In genomic region chr1:24133853-24134252, GRCm38 (mm10) we compare ENCODE assay signal across 13 mouse cellular contexts. TPM values are rescaled to one million over a fixed set of nuclear protein-coding genes. Genes with fewer than 3 reads are reported as not detected.
DNase-seq lines count a peak whose midpoint lies in the region; ATAC-seq and TF ChIP-seq lines count a peak whose summit lies in the region.
"Had no signal": no experiment of that assay in that cellular context is flagged by ENCODE, and none has a peak within 500 bp of the region (broad histone marks: within the 10 kb centered on the region; RNA-seq: fewer than 3 reads in every experiment).

No protein-coding gene starts in this region.

- peak; percentile 5 for DNase-seq in embryo, embryonic 10 days (ENCODE audit: low spot score)
- no peak for DNase-seq in embryo, embryonic 9.5 days (ENCODE audit: extremely low spot score)
- DNase-seq in neural tube, embryonic 11.5 days (ENCODE audit: low spot score): no peak
- DNase-seq in neural tube, embryonic 10.5 days (ENCODE audit: extremely low spot score, low spot score): no peak
- no peak for DNase-seq in midbrain, embryonic 10.5 days (ENCODE audit: low spot score)
- no peak for DNase-seq in thymus, postnatal 25 days
- no peak for DNase-seq in kidney, adult 2 months
- DNase-seq: adrenal gland, postnatal 25 days; thymus, postnatal 4 days had no signal

- no peak overlapping the region for H3K9ac ChIP-seq in neural tube, embryonic 11.5 days (ENCODE audit: low read length)

- H3K27me3 ChIP-seq in neural tube, embryonic 11.5 days (ENCODE audit: control insufficient read depth, insufficient read depth, low read length): no peaks in the 10 kb centered on the region
- peaks cover 9% of the 10 kb centered on the region; the same call in 1 of the 2 replicates for H3K27me3 ChIP-seq in midbrain, embryonic 10.5 days (ENCODE audit: low read depth, poor library complexity, severe bottlenecking)
- no peaks in the 10 kb centered on the region for H3K27me3 ChIP-seq in kidney, adult 2 months (replicated peaks; ENCODE audit: control insufficient read depth, insufficient read depth, low read length)

- H3K4me3 ChIP-seq in neural tube, embryonic 11.5 days (ENCODE audit: low read depth, low read length): peak overlapping the region; percentile 6; the same call in 1 of the 2 replicates
- peak overlapping the region; percentile 28; the same call in 1 of the 2 replicates for H3K4me3 ChIP-seq in midbrain, embryonic 10.5 days
- H3K4me3 ChIP-seq in kidney, adult 2 months (ENCODE audit: insufficient read depth, low read depth, low read length): no peak overlapping the region

- no peaks in the 10 kb centered on the region for H3K36me3 ChIP-seq in neural tube, embryonic 11.5 days (ENCODE audit: control insufficient read depth, insufficient read depth, low read length)
- no peaks in the 10 kb centered on the region for H3K36me3 ChIP-seq in midbrain, embryonic 10.5 days
- H3K36me3 ChIP-seq in kidney, adult 2 months (ENCODE audit: control insufficient read depth, insufficient read depth, low read length): no peaks in the 10 kb centered on the region

- H3K4me1 ChIP-seq in neural tube, embryonic 11.5 days (ENCODE audit: control insufficient read depth, insufficient read depth, low read length): no peaks in the 10 kb centered on the region
- no peaks in the 10 kb centered on the region for H3K4me1 ChIP-seq in midbrain, embryonic 10.5 days
- H3K4me1 ChIP-seq in kidney, adult 2 months (ENCODE audit: control insufficient read depth, insufficient read depth, low read length): no peaks in the 10 kb centered on the region

- no peak for TF ChIP-seq CTCF in kidney, adult 2 months (conservative IDR thresholded peaks at IDR 0.05; ENCODE audit: insufficient read depth, insufficient read length, low read depth, low read length)

- no peaks in the 10 kb centered on the region for H3K9me3 ChIP-seq in neural tube, embryonic 11.5 days (ENCODE audit: control insufficient read depth, low read length)
- H3K9me3 ChIP-seq in midbrain, embryonic 10.5 days (replicated peaks): no peaks in the 10 kb centered on the region

- no peak overlapping the region for H3K4me2 ChIP-seq in neural tube, embryonic 11.5 days (ENCODE audit: low read depth)

- H3K27ac ChIP-seq in neural tube, embryonic 11.5 days (ENCODE audit: low read depth, low read length): no peak overlapping the region
- H3K27ac ChIP-seq in midbrain, embryonic 10.5 days (replicated peaks): no peak overlapping the region
- H3K27ac ChIP-seq in kidney, adult 2 months (ENCODE audit: insufficient read depth, low read depth, low read length): no peak overlapping the region

- TF ChIP-seq POLR2A in kidney, adult 2 months (IDR thresholded peaks at IDR 0.05; ENCODE audit: low read depth, low read length): no peak

- WGBS in neural tube, embryonic 11.5 days: 41% methylated on average over 19 of the region's 19 CpGs
- 40% methylated on average over 19 of the region's 19 CpGs for WGBS in midbrain, embryonic 10.5 days
- 51% methylated on average over 19 of the region's 19 CpGs for WGBS in kidney, adult 2 months

- no peak for ATAC-seq in neural tube, embryonic 11.5 days (ENCODE audit: insufficient read depth, low FRiP score, low TSS enrichment)
- no peak for ATAC-seq in erythroid progenitor cell, adult 5-6 weeks (replicated peaks; ENCODE audit: low FRiP score, poor library complexity, severe bottlenecking)
- ATAC-seq: intestine, embryonic 16.5 days had no signal

RNA-seq across cellular contexts. Expression of gene Fam135a, which starts 33.7 kb away (rescaled TPM):
- 40.3 and 41.9 TPM in 2 replicates for polyA plus RNA-seq in neural tube, embryonic 11.5 days (2014; fragmentation: Nextera tagmentation; extraction: Ambion mirVana)
- 35.4 and 35.8 TPM in 2 replicates for polyA plus RNA-seq in midbrain, embryonic 10.5 days (2016; fragmentation: Nextera tagmentation; extraction: Ambion mirVana)
- not detected in 2 replicates for total RNA-seq in erythroid progenitor cell, adult 5-6 weeks (2015; ENCODE audit: low replicate concordance)
- not detected in 2 replicates for total RNA-seq in erythroid progenitor cell, adult 5-6 weeks (2017; ENCODE audit: low replicate concordance)
- polyA plus RNA-seq in kidney, adult 2 months (2012; rRNA removed): 6.4 and 7.0 TPM in 2 replicates

RNA-seq across cellular contexts. Expression of gene Col9a1, which starts 43.6 kb away (rescaled TPM):
- 40.2 and 42.6 TPM in 2 replicates for polyA plus RNA-seq in neural tube, embryonic 11.5 days (2014; fragmentation: Nextera tagmentation; extraction: Ambion mirVana)
- 24.5 and 24.6 TPM in 2 replicates for polyA plus RNA-seq in midbrain, embryonic 10.5 days (2016; fragmentation: Nextera tagmentation; extraction: Ambion mirVana)
- total RNA-seq in erythroid progenitor cell, adult 5-6 weeks (2015; ENCODE audit: low replicate concordance): not detected in 2 replicates
- total RNA-seq in erythroid progenitor cell, adult 5-6 weeks (2017; ENCODE audit: low replicate concordance): not detected in 2 replicates
- polyA plus RNA-seq in kidney, adult 2 months (2012; rRNA removed): not detected in 2 replicates
- total RNA-seq: adrenal gland, postnatal 25 days; common myeloid progenitor, adult 5-6 weeks; heart, adult 8-10 months had no signal

Comparison
In these comparisons a context has a peak if more than half of its experiments do, and no peak if none do; other contexts are left out.
1. RNA of gene Col9a1, which starts 43.6 kb away (polyA plus RNA-seq): 40.2 to 42.6 TPM in neural tube, embryonic 11.5 days and 24.5 to 24.6 TPM in midbrain, embryonic 10.5 days; not detected in kidney, adult 2 months; every median in the first group is over 10 times any median in the second.